Mouse (Mus musculus): ENCODE results near the gene Apoa2. TPM values are rescaled to one million over a fixed set of nuclear protein-coding genes. Genes with fewer than 3 reads are reported as not detected.
"Not testable (repeated sequence)": the region's sequence is repeated elsewhere in the genome, so short reads cannot be mapped to it uniquely, and the experiment has no call there.

Gene Apoa2
- polyA plus RNA-seq, 2 experiments = 2,859 to 5,173 TPM

GRCm38 (mm10) chr1:171240911-171241310 lies 16.1 kb downstream of the Apoa2 start:
- no peak for TF ChIP-seq CTCF (IDR thresholded peaks at IDR 0.05; ENCODE audit: low read depth)
- no peak for TF ChIP-seq EP300 (IDR thresholded peaks at IDR 0.05; ENCODE audit: low read depth)
- 77% methylated on average over 10 of the region's 10 CpGs for WGBS (ENCODE audit: insufficient replicate concordance)
- Histone ChIP-seq H3K4me3 (ENCODE audit: insufficient read depth in 1 of 2, low read depth in 2 of 2, low read length in 2 of 2) (no peak overlapping the region), H3K9ac (replicated peaks) (no peak overlapping the region), H3K4me2 (ENCODE audit: low read depth) (no peak overlapping the region), H3K4me1 (replicated peaks; ENCODE audit: control insufficient read depth in 2 of 2, insufficient read depth in 2 of 2, low read length in 1 of 2) (peaks cover 1 to 2% of the 10 kb centered on the region in 2 experiments; a peak in 3 of 4 replicates), H3K9me3 (ENCODE audit: control insufficient read depth, low read length) (no peaks in the 10 kb centered on the region), H3K27ac (no peak overlapping the region), H3K27me3 (ENCODE audit: control insufficient read depth, insufficient read depth, low read length) (no peaks in the 10 kb centered on the region), H3K36me3 (replicated peaks; ENCODE audit: control insufficient read depth, insufficient read depth, low read depth) (peaks cover 46% of the 10 kb centered on the region)
- DNase-seq (ENCODE audit: low read depth in 3 of 3, low spot score in 3 of 3) (no peak), ATAC-seq (ENCODE audit: insufficient read depth) (no peak)

- WGBS (ENCODE audit: insufficient replicate concordance) = 88% methylated on average over 12 of the region's 12 CpGs
- H3K36me3 ChIP-seq (replicated peaks; ENCODE audit: control insufficient read depth, insufficient read depth, low read depth) = peaks cover 38% of the 10 kb centered on the region
Observed at GRCm38 (mm10) chr1:171241952-171242351, 17.1 kb downstream of the Apoa2 start.

GRCm38 (mm10) chr1:171245353-171245752 lies 20.5 kb downstream of the Apoa2 start:
- no peak for TF ChIP-seq EP300 (IDR thresholded peaks at IDR 0.05; ENCODE audit: low read depth)
- 83% methylated on average over 8 of the region's 8 CpGs for WGBS (ENCODE audit: insufficient replicate concordance)
- H3K4me1 ChIP-seq (replicated peaks; ENCODE audit: control insufficient read depth in 2 of 2, insufficient read depth in 2 of 2, low read length in 1 of 2) = peaks cover 13 to 18% of the 10 kb centered on the region in 2 experiments
- no peak overlapping the region for H3K4me3 ChIP-seq (ENCODE audit: insufficient read depth in 1 of 2, low read depth in 2 of 2, low read length in 2 of 2)
- no peak for DNase-seq (ENCODE audit: low read depth in 3 of 3, low spot score in 3 of 3)
- H3K27me3 ChIP-seq (ENCODE audit: control insufficient read depth, insufficient read depth, low read length) = peaks cover 1% of the 10 kb centered on the region; the same call in 1 of the 2 replicates
- H3K27ac ChIP-seq = no peak overlapping the region
- no peak overlapping the region for H3K9ac ChIP-seq (replicated peaks)
- no peak overlapping the region; the same call in 1 of the 2 replicates for H3K4me2 ChIP-seq (ENCODE audit: low read depth)
- peaks cover 14% of the 10 kb centered on the region; the same call in 1 of the 2 replicates for H3K36me3 ChIP-seq (replicated peaks; ENCODE audit: control insufficient read depth, insufficient read depth, low read depth)
- ATAC-seq (ENCODE audit: insufficient read depth) = no peak
- no peaks in the 10 kb centered on the region for H3K9me3 ChIP-seq (ENCODE audit: control insufficient read depth, low read length)

More at GRCm38 (mm10) chr1:171241952-171242351, 17.1 kb downstream of the Apoa2 start:
- DNase-seq (ENCODE audit: low read depth in 3 of 3, low spot score in 3 of 3); H3K4me2 ChIP-seq (ENCODE audit: low read depth); H3K4me3 ChIP-seq (ENCODE audit: insufficient read depth in 1 of 2, low read depth in 2 of 2, low read length in 2 of 2); H3K27ac ChIP-seq; H3K4me1 ChIP-seq (replicated peaks; ENCODE audit: control insufficient read depth in 2 of 2, insufficient read depth in 2 of 2, low read length in 1 of 2); ATAC-seq (ENCODE audit: insufficient read depth); H3K27me3 ChIP-seq (ENCODE audit: control insufficient read depth, insufficient read depth, low read length); H3K9me3 ChIP-seq (ENCODE audit: control insufficient read depth, low read length); H3K9ac ChIP-seq (replicated peaks): not testable (repeated sequence)

GRCm38 (mm10) chr1:171246709-171247452 lies 22.0 kb downstream of the Apoa2 start:
- H3K27me3 ChIP-seq (ENCODE audit: control insufficient read depth, insufficient read depth, low read length) = peaks cover 16% of the 10 kb centered on the region
- TF ChIP-seq EP300 (IDR thresholded peaks at IDR 0.05; ENCODE audit: low read depth) (peak; percentile 43; the same call in 1 of the 2 replicates), CTCF (IDR thresholded peaks at IDR 0.05; ENCODE audit: low read depth) (peak; percentile 98)
- peak overlapping the region; percentile 97 for H3K4me2 ChIP-seq (ENCODE audit: low read depth)
- no peaks in the 10 kb centered on the region for H3K9me3 ChIP-seq (ENCODE audit: control insufficient read depth, low read length)
- H3K4me1 ChIP-seq (replicated peaks; ENCODE audit: control insufficient read depth in 2 of 2, insufficient read depth in 2 of 2, low read length in 1 of 2) = peaks cover 13 to 18% of the 10 kb centered on the region in 2 experiments
- peak; percentile 91 to 98 (median 98) for DNase-seq (ENCODE audit: low read depth in 3 of 3, low spot score in 3 of 3)
- H3K4me3 ChIP-seq (ENCODE audit: insufficient read depth in 1 of 2, low read depth in 2 of 2, low read length in 2 of 2) = peak overlapping the region; percentile 82 to 96
- peaks cover 11% of the 10 kb centered on the region; the same call in 1 of the 2 replicates for H3K36me3 ChIP-seq (replicated peaks; ENCODE audit: control insufficient read depth, insufficient read depth, low read depth)
- peak overlapping the region; percentile 83 for H3K27ac ChIP-seq
- ATAC-seq (ENCODE audit: insufficient read depth) = peak; percentile 95
- H3K9ac ChIP-seq (replicated peaks) = peak overlapping the region; percentile 79
- WGBS (ENCODE audit: insufficient replicate concordance) = under 1% methylated on average over 41 of the region's 41 CpGs

- Histone ChIP-seq H3K27me3 (ENCODE audit: control insufficient read depth, insufficient read depth, low read length) (peaks cover 19% of the 10 kb centered on the region), H3K4me3 (ENCODE audit: insufficient read depth in 1 of 2, low read depth in 2 of 2, low read length in 2 of 2) (peak overlapping the region; percentile 82 to 84), H3K9ac (replicated peaks) (peak overlapping the region; percentile 79), H3K4me1 (replicated peaks; ENCODE audit: control insufficient read depth in 2 of 2, insufficient read depth in 2 of 2, low read length in 1 of 2) (peaks cover 13 to 18% of the 10 kb centered on the region in 2 experiments), H3K27ac (peak overlapping the region; percentile 83), H3K36me3 (replicated peaks; ENCODE audit: control insufficient read depth, insufficient read depth, low read depth) (peaks cover 11% of the 10 kb centered on the region; the same call in 1 of the 2 replicates), H3K9me3 (ENCODE audit: control insufficient read depth, low read length) (no peaks in the 10 kb centered on the region), H3K4me2 (ENCODE audit: low read depth) (peak overlapping the region; percentile 97)
- 7% methylated on average over 13 of the region's 13 CpGs for WGBS (ENCODE audit: insufficient replicate concordance)
- peak; percentile 27 for ATAC-seq (ENCODE audit: insufficient read depth)
- TF ChIP-seq EP300 (IDR thresholded peaks at IDR 0.05; ENCODE audit: low read depth) = no peak
- TF ChIP-seq CTCF (IDR thresholded peaks at IDR 0.05; ENCODE audit: low read depth) = no peak
- no peak for DNase-seq (ENCODE audit: low read depth in 3 of 3, low spot score in 3 of 3)
Observed at GRCm38 (mm10) chr1:171247453-171247841, 22.6 kb downstream of the Apoa2 start.
